ENCODE assay signal across 25 mouse cellular contexts in genomic region chr13:12478301-12478700, GRCm38 (mm10). TPM values are rescaled to one million over a fixed set of nuclear protein-coding genes. Genes with fewer than 3 reads are reported as not detected.
DNase-seq lines count a peak whose midpoint lies in the region; ATAC-seq lines count a peak whose summit lies in the region.
"Had no signal": no experiment of that assay in that cellular context is flagged by ENCODE, and none has a peak within 500 bp of the region (broad histone marks: within the 10 kb centered on the region; RNA-seq: fewer than 3 reads in every experiment).

No protein-coding gene starts in this region.

- 90% methylated on average over 15 of the region's 15 CpGs for WGBS in midbrain, embryonic 16.5 days
- 82% methylated on average over 15 of the region's 15 CpGs for WGBS in hindbrain, embryonic 12.5 days
- 82% methylated on average over 15 of the region's 15 CpGs for WGBS in heart, embryonic 12.5 days

- no peak overlapping the region for H3K4me2 ChIP-seq in midbrain, embryonic 16.5 days (ENCODE audit: low read length)
- no peak overlapping the region for H3K4me2 ChIP-seq in hindbrain, embryonic 12.5 days (replicated peaks)
- no peak overlapping the region for H3K4me2 ChIP-seq in heart, embryonic 12.5 days
- H3K4me2 ChIP-seq: embryonic facial prominence, embryonic 13.5 days; forebrain, embryonic 13.5 days; heart, embryonic 13.5 days; hindbrain, embryonic 15.5 days; midbrain, embryonic 15.5 days; neural tube, embryonic 13.5 days had no signal

- H3K27ac ChIP-seq in midbrain, embryonic 16.5 days (ENCODE audit: low read length), result no peak overlapping the region
- no peak overlapping the region for H3K27ac ChIP-seq in hindbrain, embryonic 12.5 days
- no peak overlapping the region for H3K27ac ChIP-seq in heart, embryonic 12.5 days (ENCODE audit: poor library complexity, severe bottlenecking)
- H3K27ac ChIP-seq: embryonic facial prominence, embryonic 13.5 days; forebrain, embryonic 13.5 days; gastrocnemius, adult 2 months; heart, embryonic 13.5 days; hindbrain, embryonic 15.5 days; macrophage; midbrain, embryonic 15.5 days; neural tube, embryonic 13.5 days had no signal

- no peak overlapping the region for H3K4me3 ChIP-seq in midbrain, embryonic 16.5 days (ENCODE audit: low read depth, low read length)
- H3K4me3 ChIP-seq in hindbrain, embryonic 12.5 days, result no peak overlapping the region
- H3K4me3 ChIP-seq in heart, embryonic 12.5 days, result no peak overlapping the region
- H3K4me3 ChIP-seq: embryonic facial prominence, embryonic 13.5 days; erythroblast, embryonic 14.5 days; forebrain, embryonic 13.5 days; gastrocnemius, adult 2 months; heart, embryonic 13.5 days; hindbrain, embryonic 15.5 days; midbrain, embryonic 15.5 days; myocyte; neural tube, embryonic 13.5 days had no signal

- no peak for ATAC-seq in midbrain, embryonic 16.5 days
- ATAC-seq in hindbrain, embryonic 12.5 days (ENCODE audit: low FRiP score), result no peak
- no peak for ATAC-seq in heart, embryonic 12.5 days (ENCODE audit: insufficient number of reproducible peaks, low FRiP score)
- ATAC-seq: forebrain, embryonic 13.5 days; liver, postnatal 0 days; lung, postnatal 0 days; midbrain, embryonic 15.5 days had no signal

- no peaks in the 10 kb centered on the region for H3K27me3 ChIP-seq in midbrain, embryonic 16.5 days (ENCODE audit: control insufficient read depth, insufficient read depth, low read depth, low read length)
- no peaks in the 10 kb centered on the region for H3K27me3 ChIP-seq in hindbrain, embryonic 12.5 days
- no peaks in the 10 kb centered on the region for H3K27me3 ChIP-seq in heart, embryonic 12.5 days (replicated peaks)
- H3K27me3 ChIP-seq: embryonic facial prominence, embryonic 13.5 days; forebrain, embryonic 13.5 days; heart, embryonic 13.5 days; hindbrain, embryonic 15.5 days; midbrain, embryonic 15.5 days; neural tube, embryonic 13.5 days had no signal

- DNase-seq in ES-CJ7 (ENCODE audit: low read depth, low spot score) (peak; percentile 33), R1 (ENCODE audit: low read depth, low spot score) (peak; percentile 31)
- DNase-seq in kidney, adult 9 months, result peak; percentile 92
- peak; percentile 82 for DNase-seq in kidney, postnatal 14 days
- DNase-seq: adrenal gland, adult 8-10 months; cerebellum, adult 18-20 months; cerebellum, postnatal 25 days; embryo, embryonic 11 days; gastrocnemius, adult 2 months; liver, postnatal 0 days; thymus, postnatal 36 days had no signal

- no peaks in the 10 kb centered on the region for H3K9me3 ChIP-seq in midbrain, embryonic 16.5 days (replicated peaks; ENCODE audit: control insufficient read depth, low read length, poor library complexity, severe bottlenecking)
- H3K9me3 ChIP-seq in hindbrain, embryonic 12.5 days (replicated peaks), result no peaks in the 10 kb centered on the region
- H3K9me3 ChIP-seq in heart, embryonic 12.5 days (replicated peaks), result no peaks in the 10 kb centered on the region
- H3K9me3 ChIP-seq: embryonic facial prominence, embryonic 13.5 days; forebrain, embryonic 13.5 days; heart, embryonic 13.5 days; hindbrain, embryonic 15.5 days; midbrain, embryonic 15.5 days; neural tube, embryonic 13.5 days had no signal

- no peak overlapping the region for H3K9ac ChIP-seq in midbrain, embryonic 16.5 days (ENCODE audit: low read depth, low read length)
- H3K9ac ChIP-seq in hindbrain, embryonic 12.5 days, result no peak overlapping the region
- H3K9ac ChIP-seq in heart, embryonic 12.5 days, result no peak overlapping the region
- H3K9ac ChIP-seq: embryonic facial prominence, embryonic 13.5 days; forebrain, embryonic 13.5 days; heart, embryonic 13.5 days; hindbrain, embryonic 15.5 days; liver, postnatal 0 days; midbrain, embryonic 15.5 days; neural tube, embryonic 13.5 days had no signal

- H3K4me1 ChIP-seq in midbrain, embryonic 16.5 days (ENCODE audit: control insufficient read depth, insufficient read depth, low read length), result no peaks in the 10 kb centered on the region; the same call in 1 of the 2 replicates
- no peaks in the 10 kb centered on the region for H3K4me1 ChIP-seq in hindbrain, embryonic 12.5 days
- no peaks in the 10 kb centered on the region for H3K4me1 ChIP-seq in heart, embryonic 12.5 days (replicated peaks)
- H3K4me1 ChIP-seq: embryonic facial prominence, embryonic 13.5 days; forebrain, embryonic 13.5 days; heart, embryonic 13.5 days; hindbrain, embryonic 15.5 days; neural tube, embryonic 13.5 days had no signal

- H3K36me3 ChIP-seq in midbrain, embryonic 16.5 days (ENCODE audit: control insufficient read depth, insufficient read depth, low read length), result no peaks in the 10 kb centered on the region
- H3K36me3 ChIP-seq in hindbrain, embryonic 12.5 days, result no peaks in the 10 kb centered on the region
- no peaks in the 10 kb centered on the region for H3K36me3 ChIP-seq in heart, embryonic 12.5 days
- H3K36me3 ChIP-seq: embryonic facial prominence, embryonic 13.5 days; heart, embryonic 13.5 days; hindbrain, embryonic 15.5 days; midbrain, embryonic 15.5 days; neural tube, embryonic 13.5 days had no signal

RNA-seq across cellular contexts. Expression of gene Lgals8, which starts 13.6 kb away (rescaled TPM):
- 22.3 and 25.9 TPM in 2 replicates for polyA plus RNA-seq in midbrain, embryonic 16.5 days (2015; fragmentation: Nextera tagmentation; extraction: Ambion mirVana)
- 14.5 and 17.2 TPM in 2 replicates for polyA plus RNA-seq in hindbrain, embryonic 12.5 days (2016; fragmentation: Nextera tagmentation; extraction: Ambion mirVana)
- polyA plus RNA-seq in heart, embryonic 12.5 days (2016; fragmentation: Nextera tagmentation; extraction: Ambion mirVana), result 12.8 and 12.9 TPM in 2 replicates

RNA-seq across cellular contexts. Expression of gene Edaradd, which starts 41.9 kb away (rescaled TPM):
- 1.9 and 2.5 TPM in 2 replicates for polyA plus RNA-seq in midbrain, embryonic 16.5 days (2015; fragmentation: Nextera tagmentation; extraction: Ambion mirVana)
- polyA plus RNA-seq in hindbrain, embryonic 12.5 days (2016; fragmentation: Nextera tagmentation; extraction: Ambion mirVana), result 0.94 and 1.4 TPM in 2 replicates
- 0.57 and 0.66 TPM in 2 replicates for polyA plus RNA-seq in heart, embryonic 12.5 days (2016; fragmentation: Nextera tagmentation; extraction: Ambion mirVana)
- polyA plus RNA-seq: C2C12; erythroblast, embryonic 14.5 days; myocyte had no signal

Comparison
In these comparisons a context has a peak if more than half of its experiments do, and no peak if none do; other contexts are left out.
1. DNase-seq: peak in every context shown above with its lines; median percentile 92 in kidney, adult 9 months; 82 in kidney, postnatal 14 days; 33 in ES-CJ7; 31 in R1.